Mouse (Mus musculus): Measurements from ENCODE around the gene L3mbtl1.

The L3mbtl1 gene

GRCm38 (mm10) chr2:162939562-162939961 lies 3.7 kb upstream of the L3mbtl1 start:
- DNase-seq (ENCODE audit: inconsistent age in 2 of 2, low spot score in 1 of 2): no peak

GRCm38 (mm10) chr2:162943931-162944330 lies 659 bp downstream of the L3mbtl1 start:
- no peak for DNase-seq (ENCODE audit: inconsistent age in 2 of 2, low spot score in 1 of 2)

GRCm38 (mm10) chr2:162946964-162947363 lies 3.7 kb downstream of the L3mbtl1 start:
- DNase-seq (ENCODE audit: inconsistent age in 2 of 2, low spot score in 1 of 2): no peak

- DNase-seq (ENCODE audit: inconsistent age in 2 of 2, low spot score in 1 of 2): no peak
These were observed 4.5 kb downstream of the L3mbtl1 start for GRCm38 (mm10) chr2:162947736-162948135.

- DNase-seq (ENCODE audit: inconsistent age in 2 of 2, low spot score in 1 of 2): no peak
These were observed 4.9 kb downstream of the L3mbtl1 start for GRCm38 (mm10) chr2:162948221-162948620.

- no peak for DNase-seq (ENCODE audit: inconsistent age in 2 of 2, low spot score in 1 of 2)
These were observed 7.5 kb downstream of the L3mbtl1 start for GRCm38 (mm10) chr2:162950776-162951175.

GRCm38 (mm10) chr2:162956843-162957242 lies 13.6 kb downstream of the L3mbtl1 start:
- no peak for DNase-seq (ENCODE audit: inconsistent age in 2 of 2, low spot score in 1 of 2)

- no peak for DNase-seq (ENCODE audit: inconsistent age in 2 of 2, low spot score in 1 of 2)
These were observed 18.0 kb downstream of the L3mbtl1 start for GRCm38 (mm10) chr2:162961321-162961720.

GRCm38 (mm10) chr2:162966734-162967133 lies 23.5 kb downstream of the L3mbtl1 start:
- no peak for DNase-seq (ENCODE audit: inconsistent age in 2 of 2, low spot score in 1 of 2)

- DNase-seq (ENCODE audit: inconsistent age in 2 of 2, low spot score in 1 of 2): peak; percentile 51 to 79
These were observed 25.1 kb downstream of the L3mbtl1 start for GRCm38 (mm10) chr2:162968357-162968756.

GRCm38 (mm10) chr2:162969101-162969500 lies 25.8 kb downstream of the L3mbtl1 start:
- DNase-seq (ENCODE audit: inconsistent age in 2 of 2, low spot score in 1 of 2): peak in 1 of 2 experiments; percentile 52

GRCm38 (mm10) chr2:162970896-162971295 lies 27.6 kb downstream of the L3mbtl1 start:
- DNase-seq (ENCODE audit: inconsistent age in 2 of 2, low spot score in 1 of 2): peak; percentile 48 to 75

GRCm38 (mm10) chr2:162972752-162973151 lies 29.5 kb downstream of the L3mbtl1 start:
- no peak for DNase-seq (ENCODE audit: inconsistent age in 2 of 2, low spot score in 1 of 2)

- DNase-seq (ENCODE audit: inconsistent age in 2 of 2, low spot score in 1 of 2): no peak
These were observed 29.9 kb downstream of the L3mbtl1 start for GRCm38 (mm10) chr2:162973206-162973605.

GRCm38 (mm10) chr2:162973637-162974036 lies 30.4 kb downstream of the L3mbtl1 start:
- DNase-seq (ENCODE audit: inconsistent age in 2 of 2, low spot score in 1 of 2): peak in 1 of 2 experiments; percentile 75

- DNase-seq (ENCODE audit: inconsistent age in 2 of 2, low spot score in 1 of 2): peak in 1 of 2 experiments; percentile 66
These were observed 32.0 kb downstream of the L3mbtl1 start for GRCm38 (mm10) chr2:162975157-162975775.

GRCm38 (mm10) chr2:162976001-162976400 lies 32.7 kb downstream of the L3mbtl1 start:
- peak; percentile 63 to 83 for DNase-seq (ENCODE audit: inconsistent age in 2 of 2, low spot score in 1 of 2)

GRCm38 (mm10) chr2:162984381-162984780 lies 41.1 kb downstream of the L3mbtl1 start:
- DNase-seq (ENCODE audit: inconsistent age in 2 of 2, low spot score in 1 of 2): no peak

- peak in 1 of 2 experiments; percentile 71 for DNase-seq (ENCODE audit: inconsistent age in 2 of 2, low spot score in 1 of 2)
These were observed 42.7 kb downstream of the L3mbtl1 start for GRCm38 (mm10) chr2:162985923-162986322.

GRCm38 (mm10) chr2:162986764-162987163 lies 43.5 kb downstream of the L3mbtl1 start:
- DNase-seq (ENCODE audit: inconsistent age in 2 of 2, low spot score in 1 of 2): no peak

GRCm38 (mm10) chr2:162987218-162987617 lies 43.9 kb downstream of the L3mbtl1 start, which contains the start of gene Sgk2:
TSS of gene Sgk2 (plus strand) at chr2:162987330.
- peak in 1 of 2 experiments; percentile 68 for DNase-seq (ENCODE audit: inconsistent age in 2 of 2, low spot score in 1 of 2)

- DNase-seq (ENCODE audit: inconsistent age in 2 of 2, low spot score in 1 of 2): no peak
These were observed 45.0 kb downstream of the L3mbtl1 start for GRCm38 (mm10) chr2:162988235-162988634.

Measured in adrenal gland, adult (tissue).